Mouse (Mus musculus): ENCODE measurements around the gene Zfp574.

Gene Zfp574

DNA sequence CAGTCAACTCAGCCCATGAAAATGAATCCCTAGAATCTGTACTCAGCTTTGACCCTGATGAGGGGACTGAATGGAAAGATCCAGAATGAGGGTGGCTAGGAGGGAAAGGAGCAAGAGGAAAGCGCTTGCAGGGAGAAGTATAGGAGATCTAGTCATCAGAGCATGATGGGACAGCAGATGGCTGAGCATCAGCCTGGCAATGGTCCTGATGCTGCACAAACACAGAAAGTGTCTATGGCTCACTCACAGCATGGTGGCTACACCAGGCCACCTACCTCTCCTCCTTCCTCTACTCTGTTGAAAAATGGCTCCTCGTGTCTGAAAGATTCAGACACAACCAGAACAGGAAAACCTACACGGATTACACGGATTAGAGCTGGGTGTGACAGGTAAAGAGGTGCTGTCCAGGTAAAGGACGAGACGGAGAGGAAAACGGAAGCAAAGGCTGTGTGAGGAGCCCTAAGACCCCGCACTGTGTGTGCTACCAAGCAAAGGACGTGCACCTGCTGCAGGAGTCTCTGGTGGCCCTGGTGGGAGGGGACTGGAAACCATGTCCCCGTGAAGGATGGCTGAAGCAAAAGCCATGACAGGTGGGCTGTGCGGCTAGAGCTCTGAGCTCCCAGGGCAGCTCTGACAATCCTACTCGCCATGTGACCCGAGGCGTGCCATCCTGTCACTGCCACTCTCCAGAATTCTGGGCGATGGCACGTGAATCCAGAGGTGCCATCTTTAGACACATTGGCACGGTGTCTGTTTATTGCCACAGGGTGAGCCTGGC is 40.0 kb downstream of the Zfp574 start:
- in situ Hi-C loops (cut with MboI, MseI) = no loop called here

DNA sequence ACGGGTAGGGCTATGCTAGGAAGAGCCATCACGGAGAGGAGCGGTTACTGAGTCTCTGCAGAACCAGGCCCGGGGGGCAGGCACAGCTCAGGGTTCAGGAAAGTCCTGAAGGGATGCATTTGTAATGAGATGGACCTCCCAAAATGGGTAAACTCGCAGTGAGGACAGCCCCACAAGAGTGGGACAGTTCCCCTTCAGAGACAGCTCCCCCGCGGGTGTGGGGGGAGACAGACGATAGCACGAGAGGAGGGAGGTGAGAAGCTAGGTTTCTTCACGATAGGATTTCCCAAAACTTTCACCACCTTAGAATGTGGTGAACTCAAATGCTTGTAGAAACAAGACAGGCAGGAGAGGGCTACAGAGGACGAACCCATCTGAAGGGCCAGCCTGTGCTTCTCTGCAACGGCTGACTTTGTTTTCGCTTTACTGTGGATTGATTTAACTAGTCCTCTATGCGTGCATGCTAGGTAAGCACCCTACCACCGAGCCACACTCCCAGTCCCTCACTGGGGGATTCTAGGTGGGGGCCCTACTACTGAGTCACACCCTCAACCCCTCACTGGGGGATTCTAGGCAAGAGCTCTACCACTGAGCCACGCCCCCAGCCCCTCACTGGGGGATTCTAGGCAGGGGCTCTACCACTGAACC is 40.7 kb downstream of the Zfp574 start:
- in situ Hi-C loops (cut with MboI, MseI) = no loop called here

- in situ Hi-C loops (cut with MboI, MseI) = no loop called here
These were observed 47.9 kb downstream of the Zfp574 start for GRCm38 (mm10) chr7:25120061-25120834.

DNA sequence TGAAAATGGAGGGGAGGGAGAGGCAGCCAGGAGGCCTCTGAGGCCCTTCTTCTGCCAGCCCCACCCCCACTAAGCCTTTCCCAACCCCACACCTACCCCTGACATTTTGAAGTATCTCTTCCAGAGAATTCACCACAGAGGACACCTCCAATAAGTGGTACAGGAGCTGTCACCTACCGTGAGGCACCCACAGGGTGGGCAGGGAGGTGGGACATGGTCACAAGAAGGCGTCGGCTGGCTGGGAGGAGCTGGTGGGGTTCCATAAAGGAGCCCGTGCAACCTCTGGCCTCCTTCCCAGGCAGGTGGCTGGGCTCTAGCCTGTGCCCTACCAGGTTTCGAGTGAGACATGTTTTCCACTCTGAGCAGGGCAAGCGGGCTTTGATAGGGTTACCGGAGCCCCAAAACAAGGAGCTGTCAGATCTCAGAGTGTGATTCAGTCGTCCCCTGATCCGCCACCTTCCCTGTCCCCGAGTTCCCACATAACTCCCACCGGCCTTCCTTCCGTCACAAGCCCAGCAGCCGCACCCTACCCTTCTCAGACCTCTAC is 48.9 kb downstream of the Zfp574 start:
- in situ Hi-C loops (cut with MboI, MseI) = no loop called here

DNA sequence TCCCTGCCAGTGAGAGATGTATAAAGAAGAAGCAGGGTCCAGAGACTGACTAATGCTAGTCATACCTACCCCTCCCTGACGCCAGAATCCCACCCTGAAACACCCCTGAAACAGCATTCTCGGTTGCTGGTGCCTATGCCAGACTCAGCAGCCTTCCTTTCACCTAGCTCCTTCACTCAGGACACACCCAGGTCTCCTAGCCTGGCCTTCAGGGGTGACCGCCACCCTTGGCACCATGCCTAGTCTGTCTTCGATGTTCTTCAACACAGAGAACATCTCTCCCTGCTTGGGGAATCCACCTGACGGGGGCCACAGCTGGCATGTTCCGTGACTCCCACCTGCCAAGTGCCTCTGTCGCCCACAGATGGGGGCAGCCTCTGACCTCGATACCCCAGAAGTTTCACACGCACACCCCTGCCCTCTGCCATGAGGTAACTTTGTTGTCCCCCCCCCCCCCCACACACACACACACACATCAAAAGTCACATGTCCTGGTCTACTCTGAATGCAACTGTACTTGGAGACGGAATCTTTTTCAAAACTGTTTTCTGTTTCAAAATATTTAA is 53.4 kb downstream of the Zfp574 start:
- in situ Hi-C loops (cut with MboI, MseI) = no loop called here

DNA sequence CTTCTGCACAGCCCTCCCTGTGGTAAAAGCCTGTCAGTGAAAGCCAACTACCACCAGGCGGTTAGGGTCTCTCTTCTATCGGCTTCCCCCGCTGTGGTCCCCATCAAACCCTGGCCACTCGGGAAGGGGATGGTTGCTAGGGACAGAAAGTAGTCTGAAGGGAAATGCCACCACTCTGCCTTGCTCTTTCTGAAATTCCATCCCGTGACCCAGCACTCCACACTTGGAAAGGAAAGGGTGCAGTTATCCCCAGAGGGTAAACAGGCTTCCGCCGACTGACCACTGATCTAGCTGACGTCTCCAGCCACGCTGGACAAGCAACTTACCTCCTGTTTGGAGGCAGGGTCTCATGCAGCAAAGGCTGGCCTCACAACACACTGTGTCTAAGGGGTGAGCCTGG is 55.6 kb downstream of the Zfp574 start:
- in situ Hi-C loops (cut with MboI, MseI) = no loop called here

- in situ Hi-C loops (cut with MboI, MseI) = no loop called here
These were observed 57.1 kb downstream of the Zfp574 start for GRCm38 (mm10) chr7:25129390-25129979.

GRCm38 (mm10) chr7:25130565-25130964 is 58.2 kb downstream of the Zfp574 start:
- in situ Hi-C loops (cut with MboI, MseI) = no loop called here

- in situ Hi-C loops (cut with MboI, MseI) = no loop called here
These were observed 58.9 kb downstream of the Zfp574 start for GRCm38 (mm10) chr7:25131247-25131646.

- in situ Hi-C loops (cut with MboI, MseI) = no loop called here
These were observed 60.1 kb downstream of the Zfp574 start for GRCm38 (mm10) chr7:25132318-25132960.
